Mouse (Mus musculus): ENCODE measurements around the gene Cks2. TPM values are rescaled to one million over a fixed set of nuclear protein-coding genes. Genes with fewer than 3 reads are reported as not detected.
A peak's percentile ranks its signal among the peaks of the same experiment; 100 is the strongest.

Cks2 gene
- polyA plus RNA-seq, 1 experiment from 2014 or later, result 300 TPM

DNA sequence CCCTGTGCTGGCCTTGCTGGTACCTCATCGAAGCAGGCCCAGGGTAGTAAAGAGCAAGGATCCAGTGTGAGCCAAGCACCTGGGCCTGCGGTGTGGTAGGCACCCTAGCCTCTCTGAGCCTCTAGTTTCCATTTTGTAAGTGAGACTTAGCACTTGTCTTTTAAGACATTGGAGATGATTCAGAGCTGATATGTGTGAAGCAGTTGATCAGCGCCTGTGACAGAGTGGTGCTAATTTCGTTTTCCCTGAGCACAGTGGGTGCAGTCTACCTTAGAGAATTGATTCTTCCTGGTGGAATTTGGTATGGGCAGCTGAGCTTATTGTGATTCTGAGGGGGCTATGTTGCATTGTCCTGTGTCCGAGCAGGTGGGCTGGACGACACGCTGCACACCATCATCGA, 36.6 kb downstream of the Cks2 start:
- Histone ChIP-seq H3K4me3 (ENCODE audit: control insufficient read depth in 1 of 2, insufficient read depth in 1 of 2, low read depth in 1 of 2, low read length in 2 of 2) (no peak overlapping the region), H3K27me3 (ENCODE audit: control insufficient read depth, insufficient read depth, low read length) (no peaks in the 10 kb centered on the region), H3K4me1 (ENCODE audit: control insufficient read depth in 2 of 2, insufficient read depth in 2 of 2, low read length in 2 of 2) (peaks cover 0 to under 1% of the 10 kb centered on the region in 2 experiments; a peak in 1 of 4 replicates), H3K9ac (ENCODE audit: low read length) (no peak overlapping the region), H3K9me3 (ENCODE audit: control insufficient read depth, low read length) (no peaks in the 10 kb centered on the region), H3K36me3 (ENCODE audit: control insufficient read depth, insufficient read depth, low read length) (peaks cover 100% of the 10 kb centered on the region), H3K4me2 (ENCODE audit: low read length) (no peak overlapping the region), H3K27ac (replicated peaks in 1 of 2; ENCODE audit: control insufficient read depth in 1 of 2, insufficient read depth in 1 of 2, low read depth in 2 of 2, low read length in 2 of 2) (no peak overlapping the region)
- ATAC-seq (ENCODE audit: insufficient number of reproducible peaks, insufficient read depth, low FRiP score, low read depth), result no peak
- 93% methylated on average over 8 of the region's 8 CpGs for WGBS

GRCm38 (mm10) chr13:51685290-51685966, 40.4 kb downstream of the Cks2 start:
- H3K4me3 ChIP-seq (ENCODE audit: control insufficient read depth in 1 of 2, insufficient read depth in 1 of 2, low read depth in 1 of 2, low read length in 2 of 2), result no peak overlapping the region
- no peaks in the 10 kb centered on the region for H3K9me3 ChIP-seq (ENCODE audit: control insufficient read depth, low read length)
- ATAC-seq (ENCODE audit: insufficient number of reproducible peaks, insufficient read depth, low FRiP score, low read depth), result no peak
- no peaks in the 10 kb centered on the region for H3K27me3 ChIP-seq (ENCODE audit: control insufficient read depth, insufficient read depth, low read length)
- H3K27ac ChIP-seq (replicated peaks in 1 of 2; ENCODE audit: control insufficient read depth in 1 of 2, insufficient read depth in 1 of 2, low read depth in 2 of 2, low read length in 2 of 2), result no peak overlapping the region
- H3K4me2 ChIP-seq (ENCODE audit: low read length), result no peak overlapping the region
- H3K4me1 ChIP-seq (ENCODE audit: control insufficient read depth in 2 of 2, insufficient read depth in 2 of 2, low read length in 2 of 2), result peaks cover 9 to 15% of the 10 kb centered on the region in 2 experiments
- no peak overlapping the region for H3K9ac ChIP-seq (ENCODE audit: low read length)
- peaks cover 82% of the 10 kb centered on the region for H3K36me3 ChIP-seq (ENCODE audit: control insufficient read depth, insufficient read depth, low read length)
- 77% methylated on average over 7 of the region's 7 CpGs for WGBS

DNA sequence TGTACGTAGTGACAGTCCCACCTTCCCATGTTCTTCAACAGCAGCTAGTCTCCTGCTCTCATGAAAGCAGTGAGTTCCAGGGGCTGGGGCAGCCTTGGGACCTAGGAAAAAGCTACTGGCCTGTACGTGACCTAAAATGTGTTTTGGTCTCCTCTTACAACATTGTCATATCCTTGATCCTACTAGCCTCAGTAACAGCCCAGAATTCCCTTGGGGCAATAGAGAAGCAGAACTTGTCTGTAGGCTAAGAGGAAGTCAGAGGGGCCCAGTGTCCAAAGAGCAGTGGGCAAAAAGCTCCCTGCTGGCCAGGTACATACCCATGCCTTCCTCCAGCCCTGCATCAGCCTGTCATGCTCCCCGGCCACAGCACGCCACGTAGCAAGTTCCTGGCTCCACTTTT, 41.9 kb downstream of the Cks2 start:
- H3K27ac ChIP-seq (replicated peaks in 1 of 2; ENCODE audit: control insufficient read depth in 1 of 2, insufficient read depth in 1 of 2, low read depth in 2 of 2, low read length in 2 of 2), result no peak overlapping the region
- no peak for ATAC-seq (ENCODE audit: insufficient number of reproducible peaks, insufficient read depth, low FRiP score, low read depth)
- no peak overlapping the region for H3K4me2 ChIP-seq (ENCODE audit: low read length)
- WGBS, result 90% methylated on average over 5 of the region's 5 CpGs
- H3K9ac ChIP-seq (ENCODE audit: low read length), result no peak overlapping the region
- no peaks in the 10 kb centered on the region for H3K9me3 ChIP-seq (ENCODE audit: control insufficient read depth, low read length)
- H3K36me3 ChIP-seq (ENCODE audit: control insufficient read depth, insufficient read depth, low read length), result peaks cover 75% of the 10 kb centered on the region
- H3K4me3 ChIP-seq (ENCODE audit: control insufficient read depth in 1 of 2, insufficient read depth in 1 of 2, low read depth in 1 of 2, low read length in 2 of 2), result no peak overlapping the region
- H3K27me3 ChIP-seq (ENCODE audit: control insufficient read depth, insufficient read depth, low read length), result no peaks in the 10 kb centered on the region
- H3K4me1 ChIP-seq (ENCODE audit: control insufficient read depth in 2 of 2, insufficient read depth in 2 of 2, low read length in 2 of 2), result peaks cover 9 to 16% of the 10 kb centered on the region in 2 experiments

- H3K4me2 ChIP-seq (ENCODE audit: low read length), result no peak overlapping the region
- H3K9ac ChIP-seq (ENCODE audit: low read length), result no peak overlapping the region
- 0 out of 2 replicates have a peak, but pooled peaks have one; percentile 14 for ATAC-seq (ENCODE audit: insufficient number of reproducible peaks, insufficient read depth, low FRiP score, low read depth)
- H3K36me3 ChIP-seq (ENCODE audit: control insufficient read depth, insufficient read depth, low read length), result peaks cover 57% of the 10 kb centered on the region
- H3K27me3 ChIP-seq (ENCODE audit: control insufficient read depth, insufficient read depth, low read length), result no peaks in the 10 kb centered on the region
- peak overlapping the region in 1 of 2 experiments; percentile 37; a peak in 2 of 4 replicates for H3K27ac ChIP-seq (replicated peaks in 1 of 2; ENCODE audit: control insufficient read depth in 1 of 2, insufficient read depth in 1 of 2, low read depth in 2 of 2, low read length in 2 of 2)
- peaks cover 9 to 16% of the 10 kb centered on the region in 2 experiments for H3K4me1 ChIP-seq (ENCODE audit: control insufficient read depth in 2 of 2, insufficient read depth in 2 of 2, low read length in 2 of 2)
- 25% methylated on average over 3 of the region's 3 CpGs for WGBS
- no peaks in the 10 kb centered on the region for H3K9me3 ChIP-seq (ENCODE audit: control insufficient read depth, low read length)
- no peak overlapping the region for H3K4me3 ChIP-seq (ENCODE audit: control insufficient read depth in 1 of 2, insufficient read depth in 1 of 2, low read depth in 1 of 2, low read length in 2 of 2)
These were observed 43.7 kb downstream of the Cks2 start for GRCm38 (mm10) chr13:51688688-51689087.

DNA sequence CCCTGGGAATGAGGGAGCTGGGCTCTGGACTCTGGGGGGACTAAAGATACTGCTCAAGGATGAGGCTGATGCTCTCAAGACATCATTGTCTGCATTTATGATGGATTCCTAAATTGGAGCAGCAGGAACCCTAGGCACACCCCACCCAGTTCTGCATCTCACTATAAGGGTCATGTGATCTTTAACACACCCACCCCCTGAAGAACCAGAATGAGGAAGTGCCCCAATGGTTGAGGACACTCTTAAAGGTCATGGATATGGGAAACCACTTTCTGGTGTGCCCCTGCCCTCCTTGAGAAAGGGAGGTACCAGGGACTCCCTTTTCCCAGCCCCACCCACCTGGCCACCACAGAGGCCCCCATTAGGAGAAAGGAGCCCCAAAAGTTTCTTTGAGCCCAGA, 51.4 kb downstream of the Cks2 start:
- peaks cover 14 to 20% of the 10 kb centered on the region in 2 experiments for H3K4me1 ChIP-seq (ENCODE audit: control insufficient read depth in 2 of 2, insufficient read depth in 2 of 2, low read length in 2 of 2)
- H3K4me3 ChIP-seq (ENCODE audit: control insufficient read depth in 1 of 2, insufficient read depth in 1 of 2, low read depth in 1 of 2, low read length in 2 of 2), result no peak overlapping the region
- ATAC-seq (ENCODE audit: insufficient number of reproducible peaks, insufficient read depth, low FRiP score, low read depth), result no peak
- H3K36me3 ChIP-seq (ENCODE audit: control insufficient read depth, insufficient read depth, low read length), result peaks cover 15% of the 10 kb centered on the region
- H3K9ac ChIP-seq (ENCODE audit: low read length), result no peak overlapping the region
- no peaks in the 10 kb centered on the region for H3K9me3 ChIP-seq (ENCODE audit: control insufficient read depth, low read length)
- H3K4me2 ChIP-seq (ENCODE audit: low read length), result no peak overlapping the region
- no peak overlapping the region for H3K27ac ChIP-seq (replicated peaks in 1 of 2; ENCODE audit: control insufficient read depth in 1 of 2, insufficient read depth in 1 of 2, low read depth in 2 of 2, low read length in 2 of 2)
- H3K27me3 ChIP-seq (ENCODE audit: control insufficient read depth, insufficient read depth, low read length), result no peaks in the 10 kb centered on the region

- Histone ChIP-seq H3K36me3 (ENCODE audit: control insufficient read depth, insufficient read depth, low read length) (peaks cover 20% of the 10 kb centered on the region), H3K9ac (ENCODE audit: low read length) (no peak overlapping the region), H3K4me2 (ENCODE audit: low read length) (no peak overlapping the region), H3K4me3 (ENCODE audit: control insufficient read depth in 1 of 2, insufficient read depth in 1 of 2, low read depth in 1 of 2, low read length in 2 of 2) (no peak overlapping the region), H3K9me3 (ENCODE audit: control insufficient read depth, low read length) (no peaks in the 10 kb centered on the region), H3K27ac (replicated peaks in 1 of 2; ENCODE audit: control insufficient read depth in 1 of 2, insufficient read depth in 1 of 2, low read depth in 2 of 2, low read length in 2 of 2) (peak overlapping the region in 1 of 2 experiments; percentile 48; a peak in 2 of 4 replicates), H3K27me3 (ENCODE audit: control insufficient read depth, insufficient read depth, low read length) (no peaks in the 10 kb centered on the region), H3K4me1 (ENCODE audit: control insufficient read depth in 2 of 2, insufficient read depth in 2 of 2, low read length in 2 of 2) (peaks cover 14 to 20% of the 10 kb centered on the region in 2 experiments)
- 56% methylated on average over 6 of the region's 6 CpGs for WGBS
- no peak for ATAC-seq (ENCODE audit: insufficient number of reproducible peaks, insufficient read depth, low FRiP score, low read depth)
These were observed 52.4 kb downstream of the Cks2 start for GRCm38 (mm10) chr13:51697455-51697854.

- Histone ChIP-seq H3K4me2 (ENCODE audit: low read length) (no peak overlapping the region), H3K9ac (ENCODE audit: low read length) (no peak overlapping the region)
- ATAC-seq (ENCODE audit: insufficient number of reproducible peaks, insufficient read depth, low FRiP score, low read depth), result no peak
These were observed 52.9 kb downstream of the Cks2 start for GRCm38 (mm10) chr13:51697897-51698296.

GRCm38 (mm10) chr13:51698318-51698717, 53.3 kb downstream of the Cks2 start:
- Histone ChIP-seq H3K27ac (replicated peaks in 1 of 2; ENCODE audit: control insufficient read depth in 1 of 2, insufficient read depth in 1 of 2, low read depth in 2 of 2, low read length in 2 of 2) (peak overlapping the region; percentile 46 to 48), H3K4me1 (ENCODE audit: control insufficient read depth in 2 of 2, insufficient read depth in 2 of 2, low read length in 2 of 2) (peaks cover 14 to 20% of the 10 kb centered on the region in 2 experiments), H3K36me3 (ENCODE audit: control insufficient read depth, insufficient read depth, low read length) (peaks cover 27% of the 10 kb centered on the region), H3K9me3 (ENCODE audit: control insufficient read depth, low read length) (no peaks in the 10 kb centered on the region), H3K4me2 (ENCODE audit: low read length) (no peak overlapping the region), H3K9ac (ENCODE audit: low read length) (no peak overlapping the region), H3K4me3 (ENCODE audit: control insufficient read depth in 1 of 2, insufficient read depth in 1 of 2, low read depth in 1 of 2, low read length in 2 of 2) (no peak overlapping the region), H3K27me3 (ENCODE audit: control insufficient read depth, insufficient read depth, low read length) (no peaks in the 10 kb centered on the region)
- 44% methylated on average over 3 of the region's 3 CpGs for WGBS
- no peak for ATAC-seq (ENCODE audit: insufficient number of reproducible peaks, insufficient read depth, low FRiP score, low read depth)

More at GRCm38 (mm10) chr13:51697897-51698296, 52.9 kb downstream of the Cks2 start:
- Histone ChIP-seq H3K4me1 (ENCODE audit: control insufficient read depth in 2 of 2, insufficient read depth in 2 of 2, low read length in 2 of 2) (peaks cover 14 to 20% of the 10 kb centered on the region in 2 experiments), H3K9me3 (ENCODE audit: control insufficient read depth, low read length) (no peaks in the 10 kb centered on the region), H3K36me3 (ENCODE audit: control insufficient read depth, insufficient read depth, low read length) (peaks cover 22% of the 10 kb centered on the region), H3K4me3 (ENCODE audit: control insufficient read depth in 1 of 2, insufficient read depth in 1 of 2, low read depth in 1 of 2, low read length in 2 of 2) (no peak overlapping the region), H3K27ac (replicated peaks in 1 of 2; ENCODE audit: control insufficient read depth in 1 of 2, insufficient read depth in 1 of 2, low read depth in 2 of 2, low read length in 2 of 2) (peak overlapping the region; percentile 46 to 48), H3K27me3 (ENCODE audit: control insufficient read depth, insufficient read depth, low read length) (no peaks in the 10 kb centered on the region)
- WGBS, result 44% methylated on average over 4 of the region's 4 CpGs
